Mouse (Mus musculus) liver, embryonic 14.5 days (tissue): ENCODE measurements around the gene Dtx1. TPM values are rescaled to one million over a fixed set of nuclear protein-coding genes. Genes with fewer than 3 reads are reported as not detected.

ENCODE experiments used
- ATAC-seq: fragments of 200-750 bp; cut with Nextera tagmentation; 2 replicates; pipeline ENCODE4 v1.8.0; 2017; ENCODE audit warnings: moderate number of reproducible peaks, mild to moderate bottlenecking, moderate library complexity; ENCODE audit not compliant: insufficient read depth
- DNase-seq, 3 experiments: peaks; one replicate each; pipeline ENCODE4 v3.0.0-alpha.2; 2012 to 2013; ENCODE audit warnings: low read depth in 3 of 3, low spot score in 3 of 3
- H3K27ac ChIP-seq: fragments of 300-500 bp; sonication (generic); 2 replicates; pipeline ENCODE4 v1.5.1; 2014; ENCODE audit warnings: moderate library complexity, mild to moderate bottlenecking, control low read depth, inconsistent platforms
- H3K27me3 ChIP-seq: fragments of 300-500 bp; sonication (generic); 2 replicates; pipeline ENCODE4 v1.6.1; 2014; ENCODE audit warnings: mild to moderate bottlenecking, low read length, moderate library complexity; ENCODE audit not compliant: control insufficient read depth, insufficient read depth
- H3K36me3 ChIP-seq: fragments of 300-500 bp; sonication (generic); replicated peaks from 2 replicates; pipeline ENCODE4 v1.6.1; 2014; ENCODE audit warnings: low read depth; ENCODE audit not compliant: control insufficient read depth, insufficient read depth
- H3K4me1 ChIP-seq, 2 experiments: fragments of 200-500 bp in 1 of 2; fragments of 300-500 bp in 1 of 2; sonication (generic) in 1 of 2; replicated peaks; 2 replicates each; pipeline ENCODE4 v1.6.1; 2012 to 2014; ENCODE audit warnings: antibody characterized with exemption in 1 of 2, inconsistent platforms in 1 of 2, low read length in 1 of 2; ENCODE audit not compliant: control insufficient read depth in 2 of 2, insufficient read depth in 2 of 2
- H3K4me2 ChIP-seq: fragments of 300-500 bp; sonication (generic); 2 replicates; pipeline ENCODE4 v1.6.1; 2014; ENCODE audit warnings: low read depth, mild to moderate bottlenecking, control low read depth, moderate library complexity
- H3K4me3 ChIP-seq, 2 experiments: fragments of 200-500 bp in 1 of 2; fragments of 300-500 bp in 1 of 2; sonication (generic) in 1 of 2; 2 replicates each; pipeline ENCODE4 v1.5.1; 2012 to 2014; ENCODE audit warnings: low read depth in 2 of 2, low read length in 2 of 2, mild to moderate bottlenecking in 2 of 2, control low read depth in 1 of 2, inconsistent platforms in 1 of 2, moderate library complexity in 1 of 2; ENCODE audit not compliant: insufficient read depth in 1 of 2
- H3K9ac ChIP-seq: fragments of 300-500 bp; sonication (generic); replicated peaks from 2 replicates; pipeline ENCODE4 v1.6.1; 2014; ENCODE audit warnings: mild to moderate bottlenecking, control low read depth, moderate library complexity
- H3K9me3 ChIP-seq: fragments of 300-500 bp; sonication (generic); 2 replicates; pipeline ENCODE4 v1.6.1; 2016; ENCODE audit warnings: low read length, mixed read lengths; ENCODE audit not compliant: control insufficient read depth
- CTCF ChIP-seq: IDR thresholded peaks from 2 replicates; pipeline ENCODE4 v1.5.1; 2016; ENCODE audit warnings: antibody characterized with exemption, low read depth, control low read depth
- EP300 ChIP-seq: IDR thresholded peaks from 2 replicates; pipeline ENCODE4 v1.6.1; 2016; ENCODE audit warnings: antibody characterized with exemption, low read depth
- WGBS: fragments of 180-500 bp; shearing (Covaris S2); extraction: QIAGEN DNeasy Blood & Tissue Kit; methylation state at CpG from one replicate; pipeline ENCODE4 v1.1.7; 2014; ENCODE audit not compliant: insufficient replicate concordance; 5-methylcytosine and 5-hydroxymethylcytosine counted together
- polyA plus RNA-seq, 2 experiments: library from polyadenylated mRNA; depleted of rRNA in 1 of 2; stranded (reverse) in 1 of 2; unstranded in 1 of 2; fragments of >200 nt; fragmentation: Nextera tagmentation in 1 of 2; extraction: Ambion mirVana in 1 of 2; gene quantifications; 2 replicates each; pipeline versions ENCODE4 v1.2.1 to v1.2.3; 2012 to 2014

Dtx1 gene
- polyA plus RNA-seq, 2 experiments: 0.03 to 0.05 TPM

GRCm38 (mm10) chr5:120714314-120714713, 2.6 kb upstream of the Dtx1 start:
- DNase-seq (peak in 1 of 3 experiments; percentile 9), ATAC-seq (no peak)
- TF ChIP-seq CTCF (peak; percentile 92), EP300 (no peak)
- Histone ChIP-seq H3K4me1 (no peaks in the 10 kb centered on the region), H3K4me3 (no peak overlapping the region), H3K9ac (no peak overlapping the region), H3K36me3 (no peaks in the 10 kb centered on the region), H3K4me2 (no peak overlapping the region), H3K27ac (no peak overlapping the region), H3K27me3 (peaks cover 34% of the 10 kb centered on the region), H3K9me3 (no peaks in the 10 kb centered on the region)
- 3% methylated on average over 16 of the region's 16 CpGs for WGBS

- H3K4me3 ChIP-seq: no peak overlapping the region
- H3K36me3 ChIP-seq: no peaks in the 10 kb centered on the region
- no peak overlapping the region for H3K27ac ChIP-seq
- no peaks in the 10 kb centered on the region for H3K9me3 ChIP-seq
- 65% methylated on average over 8 of the region's 8 CpGs for WGBS
- ATAC-seq: no peak
- no peak for DNase-seq
- H3K9ac ChIP-seq: no peak overlapping the region
- no peak for TF ChIP-seq EP300
- no peak for TF ChIP-seq CTCF
- peaks cover 34% of the 10 kb centered on the region for H3K27me3 ChIP-seq
- H3K4me1 ChIP-seq: no peaks in the 10 kb centered on the region
- H3K4me2 ChIP-seq: no peak overlapping the region
These were observed 994 bp upstream of the Dtx1 start for GRCm38 (mm10) chr5:120712721-120713120.

DNA sequence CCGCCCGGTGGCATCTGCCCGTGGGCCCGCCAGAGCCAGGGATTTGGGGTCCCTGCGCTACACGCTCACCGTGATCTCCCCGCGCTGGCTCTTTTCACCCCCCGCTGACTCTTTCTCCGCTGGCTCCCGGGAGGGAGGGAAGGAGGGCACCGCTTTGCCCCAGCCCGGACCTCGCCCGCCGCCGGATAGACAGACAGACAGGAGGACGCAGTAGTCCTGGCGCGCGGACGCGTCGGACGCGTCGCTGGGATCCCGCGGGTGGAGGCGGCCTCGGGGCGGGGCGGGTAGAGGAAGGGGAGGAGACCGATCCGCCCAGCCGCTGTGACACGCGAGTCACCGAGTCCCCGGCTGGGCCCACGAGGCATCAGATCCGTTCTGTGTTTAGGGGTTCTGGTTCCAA, 311 bp downstream of the Dtx1 start:
- peaks cover 34% of the 10 kb centered on the region for H3K27me3 ChIP-seq
- 4% methylated on average over 43 of the region's 43 CpGs for WGBS
- no peak overlapping the region for H3K4me3 ChIP-seq
- H3K4me2 ChIP-seq: no peak overlapping the region
- no peaks in the 10 kb centered on the region for H3K9me3 ChIP-seq
- DNase-seq: no peak
- H3K36me3 ChIP-seq: no peaks in the 10 kb centered on the region
- ATAC-seq: no peak
- no peaks in the 10 kb centered on the region for H3K4me1 ChIP-seq
- no peak overlapping the region for H3K27ac ChIP-seq
- H3K9ac ChIP-seq: no peak overlapping the region
- TF ChIP-seq CTCF: no peak
- no peak for TF ChIP-seq EP300

DNA sequence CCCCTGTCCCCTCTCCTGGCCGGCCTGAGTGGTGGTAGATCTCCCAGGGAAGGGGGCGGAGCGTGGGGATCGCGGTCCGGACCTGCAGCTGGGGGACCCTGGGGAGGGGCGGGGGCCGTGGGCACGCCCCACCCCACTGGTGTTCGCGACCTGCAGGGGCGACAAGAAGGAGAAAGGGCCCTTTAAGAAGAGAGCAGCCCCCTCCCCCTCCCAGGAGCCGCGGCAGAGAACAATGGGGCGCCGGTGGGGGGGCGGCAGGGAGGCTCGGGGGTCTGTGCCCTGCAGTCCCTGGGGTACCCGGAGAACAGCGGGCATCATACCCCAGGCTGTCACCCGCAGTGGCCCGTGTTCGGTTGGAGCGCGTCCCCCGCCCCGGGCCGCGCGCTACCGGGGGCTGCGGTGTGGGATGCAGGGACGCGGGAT, 890 bp downstream of the Dtx1 start:
- Histone ChIP-seq H3K9ac (no peak overlapping the region), H3K4me1 (no peaks in the 10 kb centered on the region), H3K27ac (no peak overlapping the region), H3K4me2 (no peak overlapping the region), H3K4me3 (no peak overlapping the region), H3K9me3 (no peaks in the 10 kb centered on the region), H3K27me3 (peaks cover 34% of the 10 kb centered on the region), H3K36me3 (no peaks in the 10 kb centered on the region)
- no peak for TF ChIP-seq EP300
- DNase-seq (no peak), ATAC-seq (no peak)
- WGBS: 5% methylated on average over 29 of the region's 34 CpGs

GRCm38 (mm10) chr5:120710161-120710825, 1.4 kb downstream of the Dtx1 start:
- Histone ChIP-seq H3K9me3 (no peaks in the 10 kb centered on the region), H3K36me3 (no peaks in the 10 kb centered on the region), H3K4me1 (no peaks in the 10 kb centered on the region), H3K9ac (no peak overlapping the region), H3K27ac (no peak overlapping the region), H3K27me3 (peaks cover 34% of the 10 kb centered on the region), H3K4me3 (no peak overlapping the region), H3K4me2 (no peak overlapping the region)
- no peak for DNase-seq
- ATAC-seq: no peak
- TF ChIP-seq CTCF: no peak
- TF ChIP-seq EP300: no peak
- 5% methylated on average over 40 of the region's 40 CpGs for WGBS
